Mouse (Mus musculus) hindbrain, postnatal 0 days (tissue): ENCODE measurements around the gene Teddm3. TPM values are rescaled to one million over a fixed set of nuclear protein-coding genes. Genes with fewer than 3 reads are reported as not detected.
"Not testable (repeated sequence)": the region's sequence is repeated elsewhere in the genome, so short reads cannot be mapped to it uniquely, and the experiment has no call there.

Source experiments
- ATAC-seq: fragments of 200-750 bp; cut with Nextera tagmentation; 2 replicates; pipeline ENCODE4 v1.8.0; 2017; ENCODE audit warnings: mild to moderate bottlenecking, moderate TSS enrichment, moderate library complexity
- DNase-seq: peaks from one replicate; pipeline ENCODE4 v3.0.0-alpha.2; 2015; ENCODE audit warnings: low spot score
- H3K27ac ChIP-seq: fragments of 300-500 bp; sonication (generic); 2 replicates; pipeline ENCODE4 v1.5.1; 2014; ENCODE audit warnings: mild to moderate bottlenecking
- H3K27me3 ChIP-seq: fragments of 300-500 bp; sonication (generic); 2 replicates; pipeline ENCODE4 v1.6.1; 2014; ENCODE audit warnings: low read length, mixed read lengths; ENCODE audit not compliant: insufficient read depth
- H3K36me3 ChIP-seq: fragments of 300-500 bp; sonication (generic); 2 replicates; pipeline ENCODE4 v1.6.1; 2014; ENCODE audit warnings: low read length, mixed read lengths; ENCODE audit not compliant: insufficient read depth
- H3K4me1 ChIP-seq: fragments of 300-500 bp; sonication (generic); 2 replicates; pipeline ENCODE4 v1.6.1; 2014; ENCODE audit warnings: antibody characterized with exemption, low read length, mixed read lengths; ENCODE audit not compliant: insufficient read depth
- H3K4me2 ChIP-seq: fragments of 300-500 bp; sonication (generic); 2 replicates; pipeline ENCODE4 v1.6.1; 2014; ENCODE audit warnings: low read depth, mild to moderate bottlenecking, low read length, moderate library complexity, mixed read lengths
- H3K4me3 ChIP-seq: fragments of 300-500 bp; sonication (generic); 2 replicates; pipeline ENCODE4 v1.5.1; 2014; ENCODE audit warnings: low read length
- H3K9ac ChIP-seq: fragments of 300-500 bp; sonication (generic); replicated peaks from 2 replicates; pipeline ENCODE4 v1.6.1; 2014; ENCODE audit warnings: mild to moderate bottlenecking, low read length, moderate library complexity, mixed read lengths
- H3K9me3 ChIP-seq: fragments of 300-500 bp; sonication (generic); 2 replicates; pipeline ENCODE4 v1.6.1; 2016; ENCODE audit warnings: low read length, mixed read lengths
- CTCF ChIP-seq: IDR thresholded peaks from 2 replicates; pipeline ENCODE4 v1.5.1; 2016; ENCODE audit warnings: antibody characterized with exemption, control low read depth, low read depth
- WGBS: fragments of 180-500 bp; shearing (Covaris S2); extraction: QIAGEN DNeasy Blood & Tissue Kit; methylation state at CpG from one replicate; pipeline ENCODE4 v1.1.7; 2014; 5-methylcytosine and 5-hydroxymethylcytosine counted together
- polyA plus RNA-seq: library from polyadenylated mRNA; unstranded; fragments of >200 nt; fragmentation: Nextera tagmentation; extraction: Ambion mirVana; gene quantifications from 2 replicates; pipeline ENCODE4 v1.2.1, GENCODE M21; 2015
- total RNA-seq: library from RNA; depleted of rRNA; stranded (reverse); fragments of >200 nt; gene quantifications from 2 replicates; pipeline ENCODE4 v1.2.3, GENCODE M21; 2014

Gene Teddm3
- total and polyA plus RNA-seq, 2 experiments from 2014 or later: 0.10 to 0.33 TPM

GRCm38 (mm10) chr16:21151564-21152361 is 2.0 kb downstream of the Teddm3 start:
- TF ChIP-seq CTCF: no peak
- no peak overlapping the region for H3K4me2 ChIP-seq
- no peaks in the 10 kb centered on the region for H3K9me3 ChIP-seq
- no peaks in the 10 kb centered on the region for H3K36me3 ChIP-seq
- no peak overlapping the region for H3K9ac ChIP-seq
- no peak overlapping the region for H3K27ac ChIP-seq
- H3K27me3 ChIP-seq: no peaks in the 10 kb centered on the region
- H3K4me3 ChIP-seq: no peak overlapping the region
- H3K4me1 ChIP-seq: no peaks in the 10 kb centered on the region
- DNase-seq (no peak), ATAC-seq (no peak)
- 61% methylated on average over 4 of the region's 4 CpGs for WGBS

GRCm38 (mm10) chr16:21149896-21150295 is 3.9 kb downstream of the Teddm3 start:
- Histone ChIP-seq H3K4me2 (no peak overlapping the region), H3K27ac (no peak overlapping the region), H3K36me3 (no peaks in the 10 kb centered on the region), H3K9me3 (no peaks in the 10 kb centered on the region), H3K27me3 (no peaks in the 10 kb centered on the region), H3K4me3 (no peak overlapping the region), H3K9ac (no peak overlapping the region), H3K4me1 (no peaks in the 10 kb centered on the region)
- no peak for TF ChIP-seq CTCF
- DNase-seq: no peak
- ATAC-seq: no peak

- H3K27me3 ChIP-seq, H3K36me3 ChIP-seq, H3K9me3 ChIP-seq, H3K4me2 ChIP-seq, DNase-seq, H3K27ac ChIP-seq, H3K9ac ChIP-seq, H3K4me1 ChIP-seq, ATAC-seq, H3K4me3 ChIP-seq: not testable (repeated sequence)
- WGBS: 89% methylated on average over 1 of the region's 1 CpGs
These were observed 5.3 kb downstream of the Teddm3 start for GRCm38 (mm10) chr16:21148451-21148850.

GRCm38 (mm10) chr16:21136312-21137083 is 17.3 kb downstream of the Teddm3 start:
- no peaks in the 10 kb centered on the region for H3K36me3 ChIP-seq
- no peak overlapping the region for H3K9ac ChIP-seq
- H3K27ac ChIP-seq: no peak overlapping the region
- H3K4me1 ChIP-seq: no peaks in the 10 kb centered on the region
- no peaks in the 10 kb centered on the region for H3K27me3 ChIP-seq
- TF ChIP-seq CTCF: no peak
- H3K9me3 ChIP-seq: no peaks in the 10 kb centered on the region
- H3K4me2 ChIP-seq: no peak overlapping the region
- no peak overlapping the region for H3K4me3 ChIP-seq
- ATAC-seq (no peak), DNase-seq (no peak)
- WGBS: 74% methylated on average over 1 of the region's 1 CpGs

GRCm38 (mm10) chr16:21127666-21128065 is 26.1 kb downstream of the Teddm3 start:
- H3K9ac ChIP-seq, DNase-seq, H3K27me3 ChIP-seq, H3K27ac ChIP-seq, ATAC-seq, H3K4me3 ChIP-seq, H3K9me3 ChIP-seq, H3K4me1 ChIP-seq, H3K4me2 ChIP-seq, H3K36me3 ChIP-seq: not testable (repeated sequence)
- WGBS: 78% methylated on average over 3 of the region's 3 CpGs

- H3K27me3 ChIP-seq, H3K4me3 ChIP-seq, H3K4me2 ChIP-seq, H3K4me1 ChIP-seq, H3K9ac ChIP-seq, DNase-seq, ATAC-seq, H3K36me3 ChIP-seq, H3K9me3 ChIP-seq, H3K27ac ChIP-seq: not testable (repeated sequence)
- 81% methylated on average over 2 of the region's 2 CpGs for WGBS
These were observed 31.0 kb downstream of the Teddm3 start for GRCm38 (mm10) chr16:21122776-21123175.

GRCm38 (mm10) chr16:21116078-21116477 is 37.7 kb downstream of the Teddm3 start:
- Histone ChIP-seq H3K27ac (no peak overlapping the region), H3K9me3 (no peaks in the 10 kb centered on the region), H3K4me1 (no peaks in the 10 kb centered on the region), H3K9ac (no peak overlapping the region), H3K4me3 (no peak overlapping the region), H3K27me3 (no peaks in the 10 kb centered on the region), H3K36me3 (no peaks in the 10 kb centered on the region), H3K4me2 (no peak overlapping the region)
- WGBS: 86% methylated on average over 5 of the region's 5 CpGs
- TF ChIP-seq CTCF: no peak
- ATAC-seq (no peak), DNase-seq (no peak)
